Mouse (Mus musculus) spleen, adult 12 weeks (tissue): ENCODE data around the gene Ssrp1.

Source experiments
- DNase-seq: peaks from one replicate; pipeline ENCODE4 v3.0.0; 2022; ENCODE audit warnings: low spot score

The Ssrp1 gene

DNA sequence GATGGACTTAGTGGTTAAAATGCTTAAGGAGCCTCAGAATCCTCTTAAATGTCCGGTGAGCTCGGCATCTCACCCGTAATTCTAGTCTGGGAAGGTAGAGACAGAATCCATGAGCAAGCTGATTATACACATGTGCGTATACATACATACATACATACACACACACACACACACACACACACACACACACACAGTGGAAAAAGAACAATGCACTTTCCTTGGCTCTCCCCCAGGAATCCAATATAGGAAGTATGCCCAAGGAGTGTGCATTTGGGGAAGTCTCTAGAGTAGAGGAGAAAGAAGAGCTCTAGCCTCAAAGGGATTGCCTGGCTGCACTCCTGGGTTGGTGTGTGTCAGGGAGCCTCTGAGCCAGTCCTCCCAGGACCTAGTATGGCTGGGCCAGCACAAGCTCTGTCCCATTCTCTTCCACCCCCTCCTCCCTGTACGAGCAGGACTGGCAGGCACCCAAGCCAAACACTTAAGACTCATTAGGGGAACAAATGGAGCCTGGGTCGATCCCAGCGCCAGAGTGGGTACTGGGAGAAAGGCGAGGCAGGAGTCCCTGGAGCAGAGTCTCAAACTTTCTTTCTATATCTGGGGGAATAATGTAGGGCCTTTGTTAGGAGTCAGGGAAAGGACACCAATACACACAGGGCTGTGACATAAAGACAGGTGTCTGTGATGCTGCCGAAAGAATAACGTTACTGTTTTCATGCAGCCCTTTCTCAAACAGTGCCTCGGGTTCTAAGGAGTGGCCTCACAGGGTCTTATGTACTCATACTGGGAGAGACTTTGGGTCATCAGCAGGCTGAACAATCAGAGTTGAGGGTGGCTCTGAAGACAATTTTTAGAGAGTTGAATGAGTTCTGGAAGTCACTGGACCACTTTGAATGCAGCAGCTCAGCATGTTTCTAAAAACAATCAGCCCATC lies 51.9 kb downstream of the Ssrp1 start:
- no peak for DNase-seq

- DNase-seq, result no peak
Measured at GRCm38 (mm10) chr2:85091325-85091724, 54.3 kb downstream of the Ssrp1 start.

DNA sequence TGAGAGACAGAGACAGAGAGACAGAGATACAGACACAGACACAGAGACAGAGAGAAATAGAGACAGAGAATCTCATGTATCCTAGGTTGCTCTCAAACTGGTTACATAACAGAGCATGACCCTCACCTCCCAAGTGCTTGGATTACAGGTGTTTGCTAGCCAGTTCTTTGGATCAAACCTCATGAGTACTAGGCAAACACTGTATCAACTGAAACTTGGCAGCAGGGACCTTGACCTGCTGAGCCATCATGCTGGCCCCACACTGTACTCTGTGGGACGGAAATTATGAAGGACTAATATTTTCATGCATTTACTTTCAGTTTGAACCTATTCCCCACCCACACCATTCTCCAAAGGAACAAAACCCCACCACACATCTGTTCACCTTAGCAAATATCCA lies 56.3 kb downstream of the Ssrp1 start:
- no peak for DNase-seq

GRCm38 (mm10) chr2:85095906-85096305 lies 58.9 kb downstream of the Ssrp1 start:
- DNase-seq, result no peak
